In the genomic region with DNA sequence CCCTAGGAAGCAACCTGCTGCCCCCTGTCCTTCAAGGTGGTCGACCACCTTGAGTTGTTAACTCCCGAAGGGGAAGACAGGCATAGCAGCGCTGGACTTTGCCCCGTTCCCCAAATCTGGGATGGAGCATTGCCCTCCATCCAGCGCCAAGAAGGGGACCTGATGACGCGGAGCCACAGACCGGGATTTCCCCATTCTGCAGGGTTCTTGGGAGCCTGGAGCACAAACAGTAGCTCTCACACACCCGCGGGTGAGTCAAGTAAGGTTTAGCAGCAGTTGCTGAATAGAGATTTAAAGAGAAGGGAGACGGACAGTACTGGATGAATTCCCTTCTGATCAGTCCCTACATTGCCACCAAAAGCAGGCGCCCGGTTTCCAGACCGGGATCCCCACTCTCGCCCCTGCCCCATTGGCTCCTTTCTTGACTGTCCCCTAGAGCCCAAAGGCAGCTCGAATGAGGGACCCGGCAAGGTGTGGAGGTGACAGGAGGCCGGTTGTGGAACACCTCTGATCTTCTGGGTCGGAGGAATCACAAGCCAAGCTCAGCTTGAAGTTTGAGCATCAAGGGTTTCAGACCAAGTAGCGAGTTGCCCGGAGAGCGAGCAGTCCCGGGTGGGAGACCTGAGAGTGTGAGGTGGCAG, we compare ENCODE assay signal across 8 mouse cellular contexts. TPM values are rescaled to one million over a fixed set of nuclear protein-coding genes. Genes with fewer than 3 reads are reported as not detected.
DNase-seq lines count a peak whose midpoint lies in the region; ATAC-seq and TF ChIP-seq lines count a peak whose summit lies in the region.

No protein-coding gene starts in this region.

- intact Hi-C loops in gastrocnemius, adult 2 months (cut with DNase I): no loop called here

- no peak for ATAC-seq in limb, embryonic 11.5 days (ENCODE audit: insufficient number of reproducible peaks, low FRiP score, low TSS enrichment, low read depth)

- TF ChIP-seq CTCF in gastrocnemius, adult 2 months (IDR thresholded peaks at IDR 0.05): no peak
- no peak for TF ChIP-seq CTCF in E14TG2a.4 (conservative IDR thresholded peaks at IDR 0.05; ENCODE audit: low read length)
- no peak for TF ChIP-seq CTCF in embryonic fibroblast, embryonic 13.5 days (IDR thresholded peaks at IDR 0.05; ENCODE audit: borderline replicate concordance, insufficient read depth, low read length)

- H3K4me3 ChIP-seq in gastrocnemius, adult 2 months: peak overlapping the region; percentile 69
- H3K4me3 ChIP-seq in E14TG2a.4 (replicated peaks; ENCODE audit: low read length): peak overlapping the region; percentile 75
- peak overlapping the region; percentile 17 for H3K4me3 ChIP-seq in embryonic fibroblast, embryonic 13.5 days (ENCODE audit: insufficient read depth, low read length)
- H3K4me3 ChIP-seq in limb, embryonic 11.5 days (ENCODE audit: low read depth, low read length): peak overlapping the region; percentile 46

- DNase-seq in gastrocnemius, adult 2 months: no peak
- DNase-seq in gastrocnemius, postnatal 25 days: no peak
- peak; percentile 32 for DNase-seq in limb, embryonic 11.5 days (ENCODE audit: low spot score)
- DNase-seq in right cerebral cortex, postnatal 4 days: peak; percentile 19
- DNase-seq in Muller cell, postnatal 12 days (ENCODE audit: inconsistent ontology term): no peak
- no peak for DNase-seq in thymus, postnatal 14 days

- H3K4me2 ChIP-seq in limb, embryonic 11.5 days (ENCODE audit: low read depth, severe bottlenecking): peak overlapping the region; percentile 90

- H3K9me3 ChIP-seq in E14TG2a.4 (ENCODE audit: low read length): no peaks in the 10 kb centered on the region; the same call in 1 of the 2 replicates
- H3K9me3 ChIP-seq in limb, embryonic 11.5 days (ENCODE audit: control insufficient read depth, low read length): no peaks in the 10 kb centered on the region

- H3K36me3 ChIP-seq in E14TG2a.4 (ENCODE audit: insufficient read depth, low read length): no peaks in the 10 kb centered on the region
- no peaks in the 10 kb centered on the region for H3K36me3 ChIP-seq in limb, embryonic 11.5 days (ENCODE audit: control insufficient read depth, insufficient read depth, low read length)

- peaks cover 6% of the 10 kb centered on the region for H3K4me1 ChIP-seq in E14TG2a.4 (replicated peaks; ENCODE audit: low read depth, low read length)
- no peaks in the 10 kb centered on the region for H3K4me1 ChIP-seq in embryonic fibroblast, embryonic 13.5 days (ENCODE audit: control insufficient read depth, insufficient read depth, low read length)
- H3K4me1 ChIP-seq in limb, embryonic 11.5 days (ENCODE audit: control insufficient read depth, insufficient read depth, low read length): no peaks in the 10 kb centered on the region

- TF ChIP-seq POLR2A in embryonic fibroblast, embryonic 13.5 days (IDR thresholded peaks at IDR 0.05; ENCODE audit: low read depth, low read length): no peak

- peaks cover 54% of the 10 kb centered on the region for H3K27me3 ChIP-seq in E14TG2a.4 (ENCODE audit: insufficient read depth, low read length)
- peaks cover 27% of the 10 kb centered on the region for H3K27me3 ChIP-seq in limb, embryonic 11.5 days (ENCODE audit: control insufficient read depth, insufficient read depth, low read length)

- H3K27ac ChIP-seq in gastrocnemius, adult 2 months: no peak overlapping the region
- no peak overlapping the region for H3K27ac ChIP-seq in embryonic fibroblast, embryonic 13.5 days (ENCODE audit: insufficient read depth, low read length)
- no peak overlapping the region for H3K27ac ChIP-seq in limb, embryonic 11.5 days (replicated peaks; ENCODE audit: low read depth, low read length)

- WGBS in limb, embryonic 11.5 days: 3% methylated on average over 23 of the region's 23 CpGs

- H3K9ac ChIP-seq in limb, embryonic 11.5 days (ENCODE audit: low read length): 0 out of 2 replicates have a peak overlapping the region, but pooled peaks have one; percentile 27

RNA-seq across cellular contexts. Expression of a gene that starts 0.7 kb away (rescaled TPM):
- 1 to 10 TPM in 1 of 2 experiments, under 1 TPM in 1; 0.08 to 2.1 TPM for total RNA-seq in gastrocnemius, adult 2 months (2021)
- total RNA-seq in gastrocnemius, postnatal 25 days (2021): under 1 TPM; 0.19 to 0.36 TPM
- 0.47 and 0.76 TPM in 2 replicates for polyA plus RNA-seq in embryonic fibroblast, embryonic 13.5 days (2011; ENCODE audit: insufficient read length, low read depth, missing spikeins)
- polyA plus RNA-seq in limb, embryonic 11.5 days (2014; fragmentation: Nextera tagmentation; extraction: Ambion mirVana): 0.13 and 0.39 TPM in 2 replicates

Comparison
In these comparisons a context has a peak if more than half of its experiments do, and no peak if none do; other contexts are left out.
1. DNase-seq: peak in limb, embryonic 11.5 days (single experiment) and right cerebral cortex, postnatal 4 days (single experiment); none in gastrocnemius, adult 2 months (single experiment), gastrocnemius, postnatal 25 days (single experiment), Muller cell, postnatal 12 days (single experiment) and thymus, postnatal 14 days (single experiment).
2. H3K4me3 ChIP-seq: peak in every context shown above with its lines; median percentile 75 in E14TG2a.4; 69 in gastrocnemius, adult 2 months; 46 in limb, embryonic 11.5 days; 17 in embryonic fibroblast, embryonic 13.5 days.